Mouse (Mus musculus) liver, embryonic 14.5 days (tissue): ENCODE results near the gene Tpd52l1.

ENCODE experiments used
- CTCF ChIP-seq: IDR thresholded peaks from 2 replicates; pipeline ENCODE4 v1.5.1; 2016; ENCODE audit warnings: antibody characterized with exemption, low read depth, control low read depth
- EP300 ChIP-seq: IDR thresholded peaks from 2 replicates; pipeline ENCODE4 v1.6.1; 2016; ENCODE audit warnings: antibody characterized with exemption, low read depth

DNA sequence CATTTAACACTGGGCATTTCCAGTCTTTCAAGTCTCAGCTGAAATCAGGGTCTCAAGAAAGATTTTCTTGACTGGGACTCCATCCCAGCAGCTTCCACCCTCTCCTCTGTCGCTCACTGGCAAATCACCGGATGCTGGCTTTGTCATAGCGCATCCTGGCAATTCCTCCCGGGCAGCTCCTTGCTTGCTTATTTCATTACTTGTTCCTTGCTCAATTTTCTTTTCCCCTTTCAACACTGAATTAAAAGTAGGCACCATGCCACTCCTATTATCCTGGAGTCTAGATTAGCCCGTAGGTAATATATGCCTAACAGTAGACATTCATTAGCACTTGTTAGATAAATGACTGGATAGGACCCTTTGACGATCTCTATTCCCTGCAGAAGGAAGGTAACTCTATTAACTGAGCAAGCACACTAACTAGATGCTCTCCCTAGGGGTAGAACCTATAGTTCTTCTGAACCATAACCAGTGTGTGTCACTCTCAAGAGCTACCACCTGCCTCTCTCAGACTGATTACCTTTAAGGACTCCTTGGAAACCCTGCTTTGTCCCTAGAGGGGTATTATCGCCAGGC is 90.8 kb downstream of the Tpd52l1 start:
- TF ChIP-seq CTCF (no peak), EP300 (no peak)
